Mouse (Mus musculus): ENCODE measurements at regions not wholly inside any gene's neighbourhood (a gene's known extent, or its start where the extent isn't known, plus 50 kb on each side); places are given as distances from the start of the nearest gene placed in this dataset.

DNA sequence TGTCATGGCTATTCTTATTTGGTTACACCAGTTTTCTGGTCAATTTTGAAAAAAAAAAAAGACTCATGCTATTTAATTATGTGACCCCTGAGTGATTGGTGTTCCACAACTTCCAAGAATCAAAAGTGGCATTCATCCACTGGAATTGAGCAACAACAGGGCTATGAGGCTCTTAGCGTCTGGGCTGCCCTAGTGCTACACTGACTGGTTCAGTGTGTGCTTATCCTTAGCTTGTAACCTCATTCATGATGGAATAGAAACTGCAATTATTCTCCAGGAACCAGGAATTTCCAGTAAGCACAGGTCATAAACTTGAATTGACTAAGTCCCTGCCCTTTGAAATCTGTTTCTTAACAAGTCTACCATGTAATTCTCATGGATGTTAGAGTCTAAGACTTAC, 428.9 kb downstream of the Isl1 start:
- TF ChIP-seq CTCF (IDR thresholded peaks at IDR 0.05) (no peak), EP300 (IDR thresholded peaks at IDR 0.05) (no peak)
